Comparison of ENCODE assay signal across 9 mouse cellular contexts in genomic region chr17:66446196-66447006, GRCm38 (mm10). TPM values are rescaled to one million over a fixed set of nuclear protein-coding genes. Genes with fewer than 3 reads are reported as not detected.
DNase-seq lines count a peak whose midpoint lies in the region; ATAC-seq and TF ChIP-seq lines count a peak whose summit lies in the region.
"Had no signal": no experiment of that assay in that cellular context is flagged by ENCODE, and none has a peak within 500 bp of the region (broad histone marks: within the 10 kb centered on the region; RNA-seq: fewer than 3 reads in every experiment).

No protein-coding gene starts in this region.

- H3K9me3 ChIP-seq in hindbrain, embryonic 13.5 days = no peaks in the 10 kb centered on the region
- no peaks in the 10 kb centered on the region for H3K9me3 ChIP-seq in neural tube, embryonic 11.5 days (ENCODE audit: control insufficient read depth, low read length)

- DNase-seq in gastrocnemius, adult 2 months = no peak
- DNase-seq in gastrocnemius, postnatal 25 days = no peak
- DNase-seq in cerebellum, adult 8-10 months = peak; percentile 52
- DNase-seq in neural tube, embryonic 11.5 days (ENCODE audit: low spot score) = peak; percentile 35
- no peak for DNase-seq in thymus, postnatal 10 days (ENCODE audit: low spot score in 2 of 2)
- no peak for DNase-seq in liver
- no peak for DNase-seq in kidney, postnatal 36 days
- DNase-seq: right cerebral cortex, postnatal 4 days had no signal

- no peaks in the 10 kb centered on the region for H3K36me3 ChIP-seq in hindbrain, embryonic 13.5 days
- no peaks in the 10 kb centered on the region for H3K36me3 ChIP-seq in neural tube, embryonic 11.5 days (ENCODE audit: control insufficient read depth, insufficient read depth, low read length)

- intact Hi-C loops in gastrocnemius, adult 2 months (cut with DNase I) = loop anchor here (5.0 kb wide), 1 partner anchor 94 kb away; no protein-coding TSS in a partner anchor

- H3K27me3 ChIP-seq in hindbrain, embryonic 13.5 days = no peaks in the 10 kb centered on the region
- no peaks in the 10 kb centered on the region for H3K27me3 ChIP-seq in neural tube, embryonic 11.5 days (ENCODE audit: control insufficient read depth, insufficient read depth, low read length)

- 17% methylated on average over 7 of the region's 7 CpGs for WGBS in hindbrain, embryonic 13.5 days
- WGBS in neural tube, embryonic 11.5 days = 19% methylated on average over 7 of the region's 7 CpGs

- H3K4me1 ChIP-seq in hindbrain, embryonic 13.5 days (replicated peaks) = peaks cover 76% of the 10 kb centered on the region
- H3K4me1 ChIP-seq in neural tube, embryonic 11.5 days (ENCODE audit: control insufficient read depth, insufficient read depth, low read length) = peaks cover 36% of the 10 kb centered on the region

- H3K27ac ChIP-seq in gastrocnemius, adult 2 months = no peak overlapping the region
- peak overlapping the region; percentile 93 for H3K27ac ChIP-seq in hindbrain, embryonic 13.5 days
- H3K27ac ChIP-seq in neural tube, embryonic 11.5 days (ENCODE audit: low read depth, low read length) = peak overlapping the region; percentile 15

- H3K4me3 ChIP-seq in gastrocnemius, adult 2 months = peak overlapping the region; percentile 2; the same call in 1 of the 2 replicates
- peak overlapping the region; percentile 96 for H3K4me3 ChIP-seq in hindbrain, embryonic 13.5 days
- H3K4me3 ChIP-seq in neural tube, embryonic 11.5 days (ENCODE audit: low read depth, low read length) = peak overlapping the region; percentile 93

- TF ChIP-seq CTCF in gastrocnemius, adult 2 months (IDR thresholded peaks at IDR 0.05) = no peak

- no peak for ATAC-seq in hindbrain, embryonic 13.5 days (ENCODE audit: low FRiP score)
- no peak for ATAC-seq in neural tube, embryonic 11.5 days (ENCODE audit: insufficient read depth, low FRiP score, low TSS enrichment)

- peak overlapping the region; percentile 99 for H3K9ac ChIP-seq in hindbrain, embryonic 13.5 days
- H3K9ac ChIP-seq in neural tube, embryonic 11.5 days (ENCODE audit: low read length) = peak overlapping the region; percentile 2

- peak overlapping the region; percentile 92 for H3K4me2 ChIP-seq in hindbrain, embryonic 13.5 days
- H3K4me2 ChIP-seq in neural tube, embryonic 11.5 days (ENCODE audit: low read depth) = peak overlapping the region; percentile 89

RNA-seq across cellular contexts. Expression of gene Mtcl1, which starts 3.1 kb away (rescaled TPM):
- 1 to 10 TPM; 5.5 to 8.4 TPM for total RNA-seq in gastrocnemius, adult 2 months (2021)
- total RNA-seq in gastrocnemius, postnatal 25 days (2021) = 1 to 10 TPM; 6.0 to 6.3 TPM
- 50.9 TPM in 2 replicates for polyA plus RNA-seq in hindbrain, embryonic 13.5 days (2015; fragmentation: Nextera tagmentation; extraction: Ambion mirVana)
- polyA plus RNA-seq in neural tube, embryonic 11.5 days (2014; fragmentation: Nextera tagmentation; extraction: Ambion mirVana) = 26.8 and 29.6 TPM in 2 replicates

Comparison
In these comparisons a context has a peak if more than half of its experiments do, and no peak if none do; other contexts are left out.
1. DNase-seq: peak in cerebellum, adult 8-10 months (single experiment) and neural tube, embryonic 11.5 days (single experiment); none in gastrocnemius, adult 2 months (single experiment), gastrocnemius, postnatal 25 days (single experiment), thymus, postnatal 10 days (0 of 2), liver (single experiment) and kidney, postnatal 36 days (0 of 2).
2. H3K4me3 ChIP-seq: peak in every context shown above with its lines; median percentile 96 in hindbrain, embryonic 13.5 days; 93 in neural tube, embryonic 11.5 days; 2 in gastrocnemius, adult 2 months.